Mouse (Mus musculus) hindbrain, postnatal 0 days (tissue): ENCODE results near the gene Pcp4. TPM values are rescaled to one million over a fixed set of nuclear protein-coding genes. Genes with fewer than 3 reads are reported as not detected.

Source experiments
- ATAC-seq: fragments of 200-750 bp; cut with Nextera tagmentation; 2 replicates; pipeline ENCODE4 v1.8.0; 2017; ENCODE audit warnings: mild to moderate bottlenecking, moderate TSS enrichment, moderate library complexity
- DNase-seq: peaks from one replicate; pipeline ENCODE4 v3.0.0-alpha.2; 2015; ENCODE audit warnings: low spot score
- H3K27ac ChIP-seq: fragments of 300-500 bp; sonication (generic); 2 replicates; pipeline ENCODE4 v1.5.1; 2014; ENCODE audit warnings: mild to moderate bottlenecking
- H3K27me3 ChIP-seq: fragments of 300-500 bp; sonication (generic); 2 replicates; pipeline ENCODE4 v1.6.1; 2014; ENCODE audit warnings: low read length, mixed read lengths; ENCODE audit not compliant: insufficient read depth
- H3K36me3 ChIP-seq: fragments of 300-500 bp; sonication (generic); 2 replicates; pipeline ENCODE4 v1.6.1; 2014; ENCODE audit warnings: low read length, mixed read lengths; ENCODE audit not compliant: insufficient read depth
- H3K4me1 ChIP-seq: fragments of 300-500 bp; sonication (generic); 2 replicates; pipeline ENCODE4 v1.6.1; 2014; ENCODE audit warnings: antibody characterized with exemption, low read length, mixed read lengths; ENCODE audit not compliant: insufficient read depth
- H3K4me2 ChIP-seq: fragments of 300-500 bp; sonication (generic); 2 replicates; pipeline ENCODE4 v1.6.1; 2014; ENCODE audit warnings: low read depth, mild to moderate bottlenecking, low read length, moderate library complexity, mixed read lengths
- H3K4me3 ChIP-seq: fragments of 300-500 bp; sonication (generic); 2 replicates; pipeline ENCODE4 v1.5.1; 2014; ENCODE audit warnings: low read length
- H3K9ac ChIP-seq: fragments of 300-500 bp; sonication (generic); replicated peaks from 2 replicates; pipeline ENCODE4 v1.6.1; 2014; ENCODE audit warnings: mild to moderate bottlenecking, low read length, moderate library complexity, mixed read lengths
- H3K9me3 ChIP-seq: fragments of 300-500 bp; sonication (generic); 2 replicates; pipeline ENCODE4 v1.6.1; 2016; ENCODE audit warnings: low read length, mixed read lengths
- CTCF ChIP-seq: IDR thresholded peaks from 2 replicates; pipeline ENCODE4 v1.5.1; 2016; ENCODE audit warnings: antibody characterized with exemption, control low read depth, low read depth
- WGBS: fragments of 180-500 bp; shearing (Covaris S2); extraction: QIAGEN DNeasy Blood & Tissue Kit; methylation state at CpG from one replicate; pipeline ENCODE4 v1.1.7; 2014; 5-methylcytosine and 5-hydroxymethylcytosine counted together
- polyA plus RNA-seq: library from polyadenylated mRNA; unstranded; fragments of >200 nt; fragmentation: Nextera tagmentation; extraction: Ambion mirVana; gene quantifications from 2 replicates; pipeline ENCODE4 v1.2.1, GENCODE M21; 2015
- total RNA-seq: library from RNA; depleted of rRNA; stranded (reverse); fragments of >200 nt; gene quantifications from 2 replicates; pipeline ENCODE4 v1.2.3, GENCODE M21; 2014

Gene Pcp4
- total and polyA plus RNA-seq, 2 experiments from 2014 or later: 218 to 753 TPM

DNA sequence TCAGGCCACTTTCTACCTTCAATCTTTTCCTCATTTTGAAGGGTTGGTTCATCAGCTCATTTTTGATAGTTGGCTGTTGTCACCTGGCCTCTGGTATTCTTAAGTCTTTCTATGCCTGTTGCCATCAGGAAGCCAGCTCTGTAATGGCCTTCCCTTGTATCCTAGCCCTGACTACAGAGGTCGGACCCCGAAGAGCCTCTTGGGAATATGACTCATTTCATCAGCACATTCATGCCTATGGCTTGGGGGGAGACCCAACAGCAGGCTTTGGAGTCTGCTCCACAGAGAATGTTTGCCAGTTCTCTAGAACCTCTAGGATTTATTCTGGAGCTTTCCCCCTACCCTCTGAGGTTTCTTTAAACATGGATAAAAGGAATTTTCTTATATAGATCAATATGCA lies 8.1 kb upstream of the Pcp4 start:
- DNase-seq (no peak), ATAC-seq (no peak)
- H3K9me3 ChIP-seq: no peaks in the 10 kb centered on the region
- H3K36me3 ChIP-seq: no peaks in the 10 kb centered on the region
- 88% methylated on average over 2 of the region's 2 CpGs for WGBS
- H3K27me3 ChIP-seq: no peaks in the 10 kb centered on the region
- no peak overlapping the region for H3K4me3 ChIP-seq
- H3K4me2 ChIP-seq: no peak overlapping the region
- no peak overlapping the region for H3K9ac ChIP-seq
- H3K4me1 ChIP-seq: no peaks in the 10 kb centered on the region
- no peak for TF ChIP-seq CTCF
- no peak overlapping the region for H3K27ac ChIP-seq

DNA sequence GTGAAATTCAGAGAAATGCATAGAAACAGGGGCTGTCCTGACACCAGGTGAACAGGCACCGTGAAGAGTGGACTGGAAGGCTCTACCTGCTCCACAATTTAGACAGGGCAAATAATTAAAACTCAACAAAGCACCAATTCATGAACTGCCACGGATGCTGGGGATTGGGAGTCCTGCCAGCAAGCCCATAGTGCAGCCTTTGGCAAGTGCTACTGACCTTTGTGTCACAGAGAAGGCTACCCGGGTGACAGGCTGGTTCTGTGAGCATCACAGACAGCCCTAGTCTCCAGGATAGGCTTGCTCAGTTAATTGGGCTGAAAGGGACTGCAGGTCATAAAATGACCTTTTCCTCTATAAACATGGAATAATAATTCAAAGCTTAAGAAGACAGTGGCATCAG lies 6.6 kb upstream of the Pcp4 start:
- no peak for TF ChIP-seq CTCF
- no peaks in the 10 kb centered on the region for H3K9me3 ChIP-seq
- H3K4me3 ChIP-seq: no peak overlapping the region
- no peak overlapping the region for H3K4me2 ChIP-seq
- H3K9ac ChIP-seq: no peak overlapping the region
- WGBS: 31% methylated on average over 3 of the region's 3 CpGs
- DNase-seq: peak; percentile 64
- no peak overlapping the region for H3K27ac ChIP-seq
- no peaks in the 10 kb centered on the region for H3K36me3 ChIP-seq
- no peak for ATAC-seq
- H3K4me1 ChIP-seq: no peaks in the 10 kb centered on the region
- no peaks in the 10 kb centered on the region for H3K27me3 ChIP-seq

DNA sequence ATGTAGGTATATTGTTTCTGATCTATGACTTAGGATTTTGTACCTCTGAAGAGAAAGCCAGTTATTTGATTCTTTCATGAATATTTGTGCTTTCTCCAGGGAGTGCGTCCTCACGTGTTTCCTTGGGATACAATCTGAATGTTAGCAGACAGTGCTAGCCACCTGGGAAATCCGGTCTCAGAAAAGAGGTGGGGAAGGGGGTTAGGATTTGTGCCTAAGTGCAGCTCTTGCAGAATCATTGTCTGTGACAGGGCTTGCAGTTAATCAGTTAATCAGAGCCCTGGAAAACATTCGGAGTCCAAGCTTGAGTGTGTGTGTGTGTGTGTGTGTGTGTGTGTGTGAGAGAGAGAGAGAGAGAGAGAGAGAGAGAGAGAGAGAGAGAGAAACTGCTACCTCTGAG lies 605 bp downstream of the Pcp4 start:
- no peak for ATAC-seq
- H3K27ac ChIP-seq: peak overlapping the region; percentile 27; the same call in 1 of the 2 replicates
- TF ChIP-seq CTCF: no peak

GRCm38 (mm10) chr16:96468698-96469097 lies 1.3 kb downstream of the Pcp4 start:
- peak overlapping the region; percentile 50 for H3K4me2 ChIP-seq
- peak overlapping the region; percentile 41; the same call in 1 of the 2 replicates for H3K9ac ChIP-seq
- no peak for TF ChIP-seq CTCF
- ATAC-seq (peak; percentile 62), DNase-seq (peak; percentile 84)
- no peaks in the 10 kb centered on the region for H3K27me3 ChIP-seq
- H3K4me3 ChIP-seq: peak overlapping the region; percentile 33
- H3K36me3 ChIP-seq: no peaks in the 10 kb centered on the region
- H3K4me1 ChIP-seq: peaks cover 11% of the 10 kb centered on the region
- WGBS: 62% methylated on average over 4 of the region's 4 CpGs
- no peaks in the 10 kb centered on the region for H3K9me3 ChIP-seq
- H3K27ac ChIP-seq: peak overlapping the region; percentile 41; the same call in 1 of the 2 replicates

More for the DNA sequence above, 605 bp downstream of the Pcp4 start:
- Histone ChIP-seq H3K27me3 (no peaks in the 10 kb centered on the region), H3K36me3 (no peaks in the 10 kb centered on the region), H3K9ac (peak overlapping the region; percentile 41), H3K4me3 (peak overlapping the region; percentile 33), H3K9me3 (no peaks in the 10 kb centered on the region), H3K4me1 (peaks cover 11% of the 10 kb centered on the region), H3K4me2 (peak overlapping the region; percentile 50)
- WGBS: 36% methylated on average over 4 of the region's 4 CpGs
- DNase-seq: peak; percentile 31

DNA sequence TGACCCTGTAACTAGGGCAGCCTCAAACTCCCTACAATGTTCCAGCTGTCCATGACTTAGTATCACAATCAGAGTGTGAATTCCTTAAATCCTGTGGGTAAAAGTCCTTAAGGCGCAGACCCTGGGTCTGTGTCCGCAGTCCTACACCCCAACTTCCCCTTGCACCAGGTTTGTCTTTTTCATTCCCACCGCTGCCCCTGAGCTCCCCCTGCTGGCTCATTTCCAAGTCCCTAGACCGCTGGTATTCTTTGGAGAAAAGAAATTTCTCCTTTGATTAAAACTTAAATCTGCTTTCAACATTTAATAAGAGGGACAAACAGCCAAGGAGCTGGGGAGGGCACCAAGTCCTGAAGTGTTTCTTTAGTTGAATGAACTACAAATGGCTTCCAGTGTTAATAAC lies 2.2 kb downstream of the Pcp4 start:
- ATAC-seq (no peak), DNase-seq (no peak)
- peak overlapping the region; percentile 41; the same call in 1 of the 2 replicates for H3K27ac ChIP-seq
- peak overlapping the region; percentile 33; the same call in 1 of the 2 replicates for H3K4me3 ChIP-seq
- H3K4me1 ChIP-seq: peaks cover 11% of the 10 kb centered on the region
- H3K9me3 ChIP-seq: no peaks in the 10 kb centered on the region
- whole genome bisulfite sequencing: 40% methylated on average over 4 of the region's 4 CpGs
- no peaks in the 10 kb centered on the region for H3K27me3 ChIP-seq
- peak overlapping the region; percentile 50 for H3K4me2 ChIP-seq
- no peak overlapping the region for H3K9ac ChIP-seq
- no peaks in the 10 kb centered on the region for H3K36me3 ChIP-seq
- TF ChIP-seq CTCF: peak; percentile 46

DNA sequence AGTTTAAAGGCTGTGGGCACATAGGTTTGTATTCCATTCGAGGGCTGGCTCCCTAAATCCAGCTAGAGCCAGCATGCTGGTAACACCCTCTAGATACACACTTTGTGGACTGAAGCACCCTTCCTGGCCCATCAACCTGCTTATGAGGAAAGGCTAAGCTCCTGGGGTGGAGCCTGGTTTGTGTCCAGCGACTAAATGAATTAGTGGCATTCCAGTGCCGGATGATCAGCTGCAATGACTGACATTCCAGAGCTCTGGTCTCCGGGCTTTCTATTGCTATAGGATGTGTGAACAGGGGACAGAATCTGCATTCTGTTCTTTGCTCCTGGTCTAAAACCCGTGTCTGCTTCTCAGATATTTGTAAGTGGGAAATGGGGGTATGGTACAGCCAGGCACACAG lies 5.0 kb downstream of the Pcp4 start:
- WGBS: 26% methylated on average over 5 of the region's 5 CpGs
- no peak overlapping the region for H3K4me3 ChIP-seq
- TF ChIP-seq CTCF: no peak
- peak overlapping the region; percentile 38 for H3K4me2 ChIP-seq
- peaks cover 11% of the 10 kb centered on the region for H3K4me1 ChIP-seq
- DNase-seq (no peak), ATAC-seq (no peak)
- no peaks in the 10 kb centered on the region for H3K9me3 ChIP-seq
- peak overlapping the region; percentile 30; the same call in 1 of the 2 replicates for H3K9ac ChIP-seq
- peak overlapping the region; percentile 51; the same call in 1 of the 2 replicates for H3K27ac ChIP-seq
- H3K36me3 ChIP-seq: no peaks in the 10 kb centered on the region
- H3K27me3 ChIP-seq: no peaks in the 10 kb centered on the region

- Histone ChIP-seq H3K4me2 (peak overlapping the region; percentile 38), H3K9ac (peak overlapping the region; percentile 30; the same call in 1 of the 2 replicates), H3K27me3 (no peaks in the 10 kb centered on the region), H3K4me1 (peaks cover 11% of the 10 kb centered on the region), H3K9me3 (no peaks in the 10 kb centered on the region), H3K36me3 (no peaks in the 10 kb centered on the region), H3K4me3 (no peak overlapping the region), H3K27ac (peak overlapping the region; percentile 51; the same call in 1 of the 2 replicates)
- ATAC-seq (no peak), DNase-seq (peak; percentile 29)
- WGBS: 30% methylated on average over 7 of the region's 7 CpGs
- no peak for TF ChIP-seq CTCF
Observed at GRCm38 (mm10) chr16:96472816-96473215, 5.4 kb downstream of the Pcp4 start.
